Mouse (Mus musculus): ENCODE measurements around the gene Ugt1a6a. TPM values are rescaled to one million over a fixed set of nuclear protein-coding genes. Genes with fewer than 3 reads are reported as not detected.
"Not testable (repeated sequence)": the region's sequence is repeated elsewhere in the genome, so short reads cannot be mapped to it uniquely, and the experiment has no call there.

Ugt1a6a gene
- polyA plus RNA-seq, 1 experiment from 2014 or later: 2.6 TPM

DNA sequence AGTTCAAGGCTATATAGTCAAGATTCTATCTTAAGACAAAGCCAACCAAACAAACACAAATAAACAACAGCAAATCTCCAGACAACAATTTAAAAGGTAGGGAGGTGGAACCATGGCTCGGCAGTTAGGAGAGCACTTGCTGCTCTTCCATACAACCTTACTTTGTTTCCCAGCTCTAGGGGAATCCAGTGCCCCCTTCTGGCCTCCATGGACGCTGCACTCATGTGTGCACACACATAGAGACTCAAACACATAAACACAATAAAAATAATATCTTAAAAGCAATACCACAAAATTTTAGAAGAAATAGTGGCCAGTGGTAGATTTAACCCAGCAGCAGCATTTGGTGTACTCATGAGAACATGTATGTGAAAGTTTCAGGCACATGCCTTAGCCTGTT is 82.5 kb downstream of the Ugt1a6a start:
- H3K4me1 ChIP-seq (replicated peaks): no peaks in the 10 kb centered on the region
- H3K27ac ChIP-seq (replicated peaks): no peak overlapping the region
- peaks cover 55% of the 10 kb centered on the region for H3K9me3 ChIP-seq
- H3K9ac ChIP-seq: no peak overlapping the region
- no peaks in the 10 kb centered on the region for H3K27me3 ChIP-seq
- H3K36me3 ChIP-seq: no peaks in the 10 kb centered on the region
- no peak for ATAC-seq (ENCODE audit: low read depth)
- no peak overlapping the region for H3K4me3 ChIP-seq
- H3K4me2 ChIP-seq: no peak overlapping the region
- WGBS: 63% methylated on average over 2 of the region's 2 CpGs

- Histone ChIP-seq H3K4me2 (no peak overlapping the region), H3K36me3 (no peaks in the 10 kb centered on the region), H3K9me3 (peaks cover 53% of the 10 kb centered on the region), H3K27me3 (no peaks in the 10 kb centered on the region), H3K4me3 (no peak overlapping the region), H3K9ac (no peak overlapping the region), H3K4me1 (replicated peaks) (no peaks in the 10 kb centered on the region), H3K27ac (replicated peaks) (no peak overlapping the region)
- ATAC-seq (ENCODE audit: low read depth): no peak
- WGBS: 45% methylated on average over 3 of the region's 3 CpGs
Observed at GRCm38 (mm10) chr1:88217576-88217975, 83.0 kb downstream of the Ugt1a6a start.

DNA sequence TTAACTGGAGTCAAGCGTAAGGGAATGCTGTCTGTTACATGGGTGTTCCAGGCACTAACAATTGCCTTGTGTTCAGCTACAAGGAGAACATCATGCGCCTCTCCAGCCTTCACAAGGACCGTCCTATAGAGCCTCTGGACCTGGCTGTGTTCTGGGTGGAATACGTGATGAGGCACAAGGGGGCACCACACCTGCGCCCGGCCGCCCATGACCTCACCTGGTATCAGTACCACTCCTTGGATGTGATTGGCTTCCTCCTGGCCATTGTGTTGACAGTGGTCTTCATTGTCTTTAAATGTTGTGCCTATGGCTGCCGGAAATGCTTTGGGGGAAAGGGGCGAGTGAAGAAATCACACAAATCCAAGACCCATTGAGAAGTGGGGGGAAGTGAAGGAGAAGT is 83.4 kb downstream of the Ugt1a6a start:
- Histone ChIP-seq H3K9ac (no peak overlapping the region), H3K9me3 (peaks cover 48% of the 10 kb centered on the region), H3K36me3 (no peaks in the 10 kb centered on the region)

GRCm38 (mm10) chr1:88218591-88218990 is 84.0 kb downstream of the Ugt1a6a start:
- ATAC-seq (ENCODE audit: low read depth): no peak
- H3K9ac ChIP-seq: no peak overlapping the region
- H3K4me3 ChIP-seq: no peak overlapping the region
- no peak overlapping the region for H3K27ac ChIP-seq (replicated peaks)
- no peaks in the 10 kb centered on the region for H3K36me3 ChIP-seq
- 48% methylated on average over 4 of the region's 4 CpGs for WGBS
- H3K4me1 ChIP-seq (replicated peaks): no peaks in the 10 kb centered on the region
- no peak overlapping the region for H3K4me2 ChIP-seq
- H3K27me3 ChIP-seq: no peaks in the 10 kb centered on the region
- peaks cover 43% of the 10 kb centered on the region for H3K9me3 ChIP-seq

More for the DNA sequence above, 83.4 kb downstream of the Ugt1a6a start:
- Histone ChIP-seq H3K4me1 (replicated peaks) (no peaks in the 10 kb centered on the region), H3K27me3 (no peaks in the 10 kb centered on the region), H3K27ac (replicated peaks) (no peak overlapping the region), H3K4me2 (no peak overlapping the region), H3K4me3 (no peak overlapping the region)
- 75% methylated on average over 9 of the region's 9 CpGs for WGBS
- ATAC-seq (ENCODE audit: low read depth): no peak

- WGBS: 16% methylated on average over 1 of the region's 1 CpGs
- H3K36me3 ChIP-seq: no peaks in the 10 kb centered on the region
- H3K9me3 ChIP-seq: peaks cover 38% of the 10 kb centered on the region
- no peaks in the 10 kb centered on the region for H3K4me1 ChIP-seq (replicated peaks)
- no peak overlapping the region for H3K9ac ChIP-seq
- H3K27ac ChIP-seq (replicated peaks): no peak overlapping the region
- ATAC-seq (ENCODE audit: low read depth): no peak
- no peak overlapping the region for H3K4me2 ChIP-seq
- no peak overlapping the region for H3K4me3 ChIP-seq
- no peaks in the 10 kb centered on the region for H3K27me3 ChIP-seq
Observed at GRCm38 (mm10) chr1:88219054-88219453, 84.4 kb downstream of the Ugt1a6a start.

DNA sequence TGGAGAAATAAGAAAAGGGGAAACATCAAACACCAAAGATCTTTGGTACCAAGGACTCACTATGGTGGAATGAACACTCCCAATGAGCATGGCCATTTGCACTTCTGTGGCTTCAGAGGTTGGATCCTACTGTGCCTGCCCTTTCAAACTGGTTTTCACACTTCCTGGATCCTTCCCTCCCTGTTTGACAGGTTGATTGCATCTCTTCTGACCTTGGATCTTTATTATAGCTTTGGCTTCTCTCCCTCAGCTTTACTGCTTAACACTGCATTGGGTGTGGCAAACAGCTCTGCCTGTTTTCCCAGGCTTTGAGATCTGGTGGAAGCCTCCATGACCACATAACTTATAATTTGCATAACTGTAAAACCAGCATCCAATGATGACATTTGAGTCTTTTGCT is 85.7 kb downstream of the Ugt1a6a start:
- no peak overlapping the region for H3K4me2 ChIP-seq
- H3K36me3 ChIP-seq: no peaks in the 10 kb centered on the region
- H3K4me1 ChIP-seq (replicated peaks): no peaks in the 10 kb centered on the region
- H3K27me3 ChIP-seq: no peaks in the 10 kb centered on the region
- ATAC-seq (ENCODE audit: low read depth): no peak
- no peak overlapping the region for H3K4me3 ChIP-seq
- H3K9me3 ChIP-seq: peaks cover 28% of the 10 kb centered on the region
- no peak overlapping the region for H3K27ac ChIP-seq (replicated peaks)
- no peak overlapping the region for H3K9ac ChIP-seq

DNA sequence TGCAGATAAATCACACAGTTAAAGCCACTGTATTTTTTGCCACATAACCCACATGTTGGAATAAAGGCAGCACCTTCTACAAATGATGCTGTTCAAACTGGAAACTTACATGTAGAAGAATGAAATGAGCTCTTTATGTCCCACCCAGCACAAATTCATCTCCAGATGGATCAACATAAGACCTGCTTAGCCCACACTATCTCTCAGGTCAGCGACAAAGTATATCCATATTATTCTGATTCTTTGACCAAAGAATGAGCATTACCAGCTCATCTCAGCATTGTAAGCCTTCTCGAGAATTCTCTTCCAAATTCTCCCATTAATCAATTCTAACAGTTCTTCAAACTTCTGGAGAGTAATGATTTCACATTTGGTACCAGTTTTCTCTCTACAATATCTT is 87.6 kb downstream of the Ugt1a6a start:
- Histone ChIP-seq H3K9me3 (peaks cover 30% of the 10 kb centered on the region), H3K36me3 (no peaks in the 10 kb centered on the region), H3K27me3 (no peaks in the 10 kb centered on the region), H3K27ac (replicated peaks) (no peak overlapping the region), H3K4me1 (replicated peaks) (no peaks in the 10 kb centered on the region), H3K9ac (no peak overlapping the region), H3K4me2 (no peak overlapping the region), H3K4me3 (no peak overlapping the region)
- WGBS: 54% methylated on average over 2 of the region's 2 CpGs
- ATAC-seq (ENCODE audit: low read depth): no peak

GRCm38 (mm10) chr1:88223011-88223515 is 88.5 kb downstream of the Ugt1a6a start:
- H3K36me3 ChIP-seq; H3K4me3 ChIP-seq; H3K4me2 ChIP-seq; H3K4me1 ChIP-seq (replicated peaks); H3K27ac ChIP-seq (replicated peaks); ATAC-seq (ENCODE audit: low read depth); H3K9ac ChIP-seq; H3K27me3 ChIP-seq: not testable (repeated sequence)
- peaks cover 33% of the 10 kb centered on the region for H3K9me3 ChIP-seq

- H3K4me2 ChIP-seq: no peak overlapping the region
- H3K36me3 ChIP-seq: no peaks in the 10 kb centered on the region
- no peak overlapping the region for H3K27ac ChIP-seq (replicated peaks)
- no peak overlapping the region for H3K9ac ChIP-seq
- no peak overlapping the region for H3K4me3 ChIP-seq
- no peaks in the 10 kb centered on the region for H3K27me3 ChIP-seq
- WGBS: 61% methylated on average over 1 of the region's 1 CpGs
- ATAC-seq (ENCODE audit: low read depth): no peak
- H3K4me1 ChIP-seq (replicated peaks): no peaks in the 10 kb centered on the region
- H3K9me3 ChIP-seq: peaks cover 39% of the 10 kb centered on the region
Observed at GRCm38 (mm10) chr1:88223591-88223990, 89.0 kb downstream of the Ugt1a6a start.

DNA sequence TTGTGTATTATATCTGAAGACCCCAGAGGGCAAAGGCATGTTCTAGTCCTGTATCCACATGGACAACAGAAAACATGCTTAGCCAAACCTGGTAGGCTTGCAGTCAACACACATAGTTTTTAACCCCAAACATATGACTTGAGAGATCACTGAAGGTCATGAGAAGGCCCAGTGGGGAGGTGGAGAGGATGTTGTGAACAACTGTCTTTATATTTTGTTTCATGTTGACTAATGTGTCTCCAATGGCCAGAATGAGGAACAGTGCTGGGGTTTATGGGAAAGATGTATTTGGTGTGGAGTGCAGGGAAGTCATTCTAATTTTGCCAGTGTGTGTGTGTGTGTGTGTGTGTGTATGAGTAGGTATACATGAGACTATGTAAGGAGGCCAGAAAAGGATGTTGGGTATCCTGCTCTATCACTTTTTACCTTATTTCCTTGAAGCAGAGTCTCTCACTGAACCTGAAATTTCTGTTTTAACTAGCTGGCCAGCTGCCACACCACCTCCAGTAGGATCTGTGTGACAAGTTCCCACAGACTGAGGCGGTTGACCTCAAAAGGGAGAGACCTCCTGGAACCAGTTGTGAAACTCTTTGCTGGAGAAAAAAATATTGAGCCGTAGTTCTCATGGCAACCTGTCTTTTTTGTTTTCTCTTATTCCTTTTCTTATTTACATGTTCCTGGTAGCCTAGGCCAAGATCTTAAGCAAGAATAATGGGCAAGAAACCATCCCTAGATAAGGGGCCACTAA is 89.6 kb downstream of the Ugt1a6a start:
- 68% methylated on average over 2 of the region's 2 CpGs for WGBS
- ATAC-seq (ENCODE audit: low read depth): no peak
- no peak overlapping the region for H3K9ac ChIP-seq

GRCm38 (mm10) chr1:88225301-88225700 is 90.7 kb downstream of the Ugt1a6a start:
- not testable (repeated sequence) for H3K27ac ChIP-seq (replicated peaks); H3K36me3 ChIP-seq; H3K4me1 ChIP-seq (replicated peaks); H3K27me3 ChIP-seq; H3K9ac ChIP-seq; ATAC-seq (ENCODE audit: low read depth); H3K4me3 ChIP-seq; H3K4me2 ChIP-seq
- WGBS: 42% methylated on average over 2 of the region's 2 CpGs
- H3K9me3 ChIP-seq: peaks cover 56% of the 10 kb centered on the region

More for the DNA sequence above, 89.6 kb downstream of the Ugt1a6a start:
- Histone ChIP-seq H3K4me1 (replicated peaks) (no peaks in the 10 kb centered on the region), H3K9me3 (peaks cover 45% of the 10 kb centered on the region), H3K36me3 (no peaks in the 10 kb centered on the region), H3K27ac (replicated peaks) (no peak overlapping the region), H3K27me3 (no peaks in the 10 kb centered on the region), H3K4me2 (no peak overlapping the region), H3K4me3 (no peak overlapping the region)

DNA sequence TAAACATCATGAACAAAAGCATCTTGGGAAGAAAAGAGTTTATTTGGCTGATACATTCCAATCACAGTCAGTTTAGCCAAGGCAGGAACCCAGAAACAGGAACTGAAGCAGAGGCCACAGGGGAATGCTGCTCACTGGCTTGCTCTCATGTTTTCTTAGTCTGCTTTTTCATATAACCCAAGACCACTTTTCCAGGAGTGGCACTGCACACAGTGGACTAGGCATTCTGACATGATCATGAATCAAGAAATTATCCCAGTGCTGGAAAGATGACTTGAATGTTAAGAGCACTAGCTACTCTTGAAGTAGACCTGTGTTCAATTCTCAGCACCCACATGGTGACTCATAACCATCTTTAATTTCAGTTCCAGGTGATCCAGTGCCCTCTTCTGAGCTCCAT is 91.1 kb downstream of the Ugt1a6a start:
- peaks cover 60% of the 10 kb centered on the region for H3K9me3 ChIP-seq
- no peaks in the 10 kb centered on the region for H3K36me3 ChIP-seq
- no peak overlapping the region for H3K4me3 ChIP-seq
- no peak overlapping the region for H3K9ac ChIP-seq
- H3K27me3 ChIP-seq: no peaks in the 10 kb centered on the region
- H3K4me1 ChIP-seq (replicated peaks): no peaks in the 10 kb centered on the region
- no peak overlapping the region for H3K4me2 ChIP-seq
- no peak overlapping the region for H3K27ac ChIP-seq (replicated peaks)
- ATAC-seq (ENCODE audit: low read depth): no peak

Measured in neural tube, embryonic 13.5 days (tissue).